8 mouse cellular contexts compared by ENCODE assay signal in the genomic region with DNA sequence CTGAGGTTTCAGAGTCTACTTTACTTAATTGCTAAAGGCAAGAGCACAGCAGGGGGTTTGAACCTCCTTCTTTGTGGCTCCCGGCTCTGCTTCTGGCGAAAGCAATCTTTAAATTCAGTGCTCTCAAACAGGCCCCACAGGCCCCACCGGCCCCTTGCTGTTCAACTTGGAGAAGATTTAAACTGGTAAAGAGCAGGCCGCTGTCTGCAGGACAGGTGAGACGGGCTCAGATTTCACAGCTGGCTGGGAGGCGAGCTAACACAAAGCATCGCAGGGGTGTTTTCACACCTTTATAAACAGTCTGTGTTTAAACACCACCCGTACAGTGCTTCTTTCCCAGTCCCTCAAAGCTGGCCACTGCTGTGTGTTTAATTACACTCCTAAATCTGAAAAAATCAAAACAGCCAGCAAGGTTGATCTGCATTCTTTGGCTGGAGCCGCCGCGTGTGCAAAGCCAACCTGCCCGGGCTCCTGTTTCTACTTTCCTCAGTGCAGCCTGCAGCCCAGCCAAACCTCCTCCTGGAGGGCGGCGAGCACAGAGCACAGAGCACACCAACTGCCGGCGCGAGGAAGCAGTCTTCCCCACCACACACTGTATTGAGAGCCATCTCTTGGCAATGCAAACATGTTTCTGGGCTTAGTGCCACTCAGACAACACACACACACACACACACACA.
A peak's percentile ranks its signal among the peaks of the same experiment; 100 is the strongest.
DNase-seq lines count a peak whose midpoint lies in the region; ATAC-seq and TF ChIP-seq lines count a peak whose summit lies in the region.

No protein-coding gene starts in this region.

- no peak overlapping the region for H3K4me3 ChIP-seq in forebrain, embryonic 14.5 days (ENCODE audit: low read depth, low read length)
- H3K4me3 ChIP-seq in liver, embryonic 11.5 days (ENCODE audit: low read depth, low read length), result no peak overlapping the region
- H3K4me3 ChIP-seq in midbrain, postnatal 0 days (ENCODE audit: low read depth, low read length), result no peak overlapping the region

- H3K4me1 ChIP-seq in forebrain, embryonic 14.5 days (ENCODE audit: control insufficient read depth, insufficient read depth, low read length), result peaks cover 28% of the 10 kb centered on the region
- H3K4me1 ChIP-seq in liver, embryonic 11.5 days (replicated peaks; ENCODE audit: control insufficient read depth, insufficient read depth, low read length), result peaks cover 21% of the 10 kb centered on the region
- peaks cover 24% of the 10 kb centered on the region; the same call in 1 of the 2 replicates for H3K4me1 ChIP-seq in midbrain, postnatal 0 days (ENCODE audit: insufficient read depth, low read length)

- intact Hi-C loops in heart, postnatal 14 days (cut with DNase I), result no loop called here

- no peak for TF ChIP-seq CTCF in midbrain, postnatal 0 days (IDR thresholded peaks at IDR 0.05)

- peak; percentile 3 to 11 for DNase-seq in spleen, postnatal 36 days (ENCODE audit: low spot score in 2 of 2)
- no peak for DNase-seq in spleen, adult 12 weeks (ENCODE audit: low spot score)
- peak; percentile 94 for DNase-seq in forebrain, embryonic 14.5 days (ENCODE audit: low spot score)
- peak; percentile 70 to 79 for DNase-seq in heart, postnatal 14 days
- DNase-seq in kidney, postnatal 25 days, result peak; percentile 80 to 81
- no peak for DNase-seq in liver, embryonic 11.5 days (ENCODE audit: low spot score)
- DNase-seq in midbrain, postnatal 0 days (ENCODE audit: low spot score), result peak; percentile 92
- DNase-seq in thymus, postnatal 0 days (ENCODE audit: low spot score), result peak; percentile 46

- H3K27me3 ChIP-seq in forebrain, embryonic 14.5 days (replicated peaks; ENCODE audit: control insufficient read depth, insufficient read depth, low read length), result peaks cover 19% of the 10 kb centered on the region
- no peaks in the 10 kb centered on the region for H3K27me3 ChIP-seq in liver, embryonic 11.5 days (replicated peaks; ENCODE audit: control insufficient read depth, insufficient read depth, low read length)
- no peaks in the 10 kb centered on the region for H3K27me3 ChIP-seq in midbrain, postnatal 0 days (ENCODE audit: insufficient read depth, low read length)

- no peaks in the 10 kb centered on the region for H3K36me3 ChIP-seq in forebrain, embryonic 14.5 days (ENCODE audit: control insufficient read depth, insufficient read depth, low read length)
- no peaks in the 10 kb centered on the region for H3K36me3 ChIP-seq in liver, embryonic 11.5 days (ENCODE audit: control insufficient read depth, insufficient read depth, low read length)
- no peaks in the 10 kb centered on the region for H3K36me3 ChIP-seq in midbrain, postnatal 0 days (ENCODE audit: insufficient read depth, low read length)

- ATAC-seq in forebrain, embryonic 14.5 days, result peak; percentile 97
- ATAC-seq in liver, embryonic 11.5 days (replicated peaks; ENCODE audit: low FRiP score), result peak; percentile 65
- ATAC-seq in midbrain, postnatal 0 days (ENCODE audit: low FRiP score), result peak; percentile 88

- no peaks in the 10 kb centered on the region for H3K9me3 ChIP-seq in forebrain, embryonic 14.5 days (replicated peaks; ENCODE audit: control insufficient read depth, low read length)
- H3K9me3 ChIP-seq in liver, embryonic 11.5 days (ENCODE audit: control insufficient read depth, low read length), result no peaks in the 10 kb centered on the region
- no peaks in the 10 kb centered on the region for H3K9me3 ChIP-seq in midbrain, postnatal 0 days (ENCODE audit: low read length)

- no peak overlapping the region for H3K9ac ChIP-seq in forebrain, embryonic 14.5 days (ENCODE audit: low read length)
- no peak overlapping the region for H3K9ac ChIP-seq in liver, embryonic 11.5 days (ENCODE audit: low read depth, low read length)
- peak overlapping the region; percentile 19; the same call in 1 of the 2 replicates for H3K9ac ChIP-seq in midbrain, postnatal 0 days (replicated peaks; ENCODE audit: low read length, poor library complexity, severe bottlenecking)

- peak overlapping the region; percentile 52; the same call in 1 of the 2 replicates for H3K27ac ChIP-seq in forebrain, embryonic 14.5 days (ENCODE audit: low read depth, low read length)
- peak overlapping the region; percentile 60 for H3K27ac ChIP-seq in liver, embryonic 11.5 days (ENCODE audit: low read depth, low read length)
- H3K27ac ChIP-seq in midbrain, postnatal 0 days (ENCODE audit: low read depth, low read length), result peak overlapping the region; percentile 77

- peak overlapping the region; percentile 30; the same call in 1 of the 2 replicates for H3K4me2 ChIP-seq in forebrain, embryonic 14.5 days (ENCODE audit: low read length)
- H3K4me2 ChIP-seq in liver, embryonic 11.5 days, result peak overlapping the region; percentile 31
- H3K4me2 ChIP-seq in midbrain, postnatal 0 days (ENCODE audit: low read depth, low read length, poor library complexity, severe bottlenecking), result peak overlapping the region; percentile 26

- 9% methylated on average over 17 of the region's 17 CpGs for WGBS in forebrain, embryonic 14.5 days
- 37% methylated on average over 17 of the region's 17 CpGs for WGBS in liver, embryonic 11.5 days
- 10% methylated on average over 17 of the region's 17 CpGs for WGBS in midbrain, postnatal 0 days

Comparison
In these comparisons a context has a peak if more than half of its experiments do, and no peak if none do; other contexts are left out.
1. DNase-seq: peak in spleen, postnatal 36 days (2 of 2), forebrain, embryonic 14.5 days (single experiment), heart, postnatal 14 days (2 of 2), kidney, postnatal 25 days (2 of 2), midbrain, postnatal 0 days (single experiment) and thymus, postnatal 0 days (single experiment); none in spleen, adult 12 weeks (single experiment) and liver, embryonic 11.5 days (single experiment).
2. Peak in every context shown above with its lines, with median percentiles within 50 percentile points of each other: ATAC-seq, H3K27ac ChIP-seq and H3K4me2 ChIP-seq.